Mouse (Mus musculus) embryonic stem cell, embryonic (primary cell): ENCODE data around the gene Mynn.

ENCODE experiments used
- CTCF ChIA-PET, 4 experiments: fragments of 300-600 bp in 2 of 4; fragments of 350-600 bp in 2 of 4; sonication (Branson Sonifier 250); formaldehyde crosslinking; loops; one replicate each; lab custom pipeline; 2022; ENCODE audit warnings: inconsistent platforms in 2 of 4; lab: Charles Lee
- POLR2A ChIA-PET, 4 experiments: fragments of 300-600 bp in 2 of 4; fragments of 350-600 bp in 2 of 4; sonication (Branson Sonifier 250); formaldehyde crosslinking; loops; one replicate each; lab custom pipeline; 2022; ENCODE audit warnings: antibody characterized with exemption in 4 of 4, inconsistent platforms in 1 of 4; lab: Charles Lee

The Mynn gene

GRCm38 (mm10) chr3:30603256-30603655, 1.4 kb downstream of the Mynn start:
- ChIA-PET CTCF (interaction anchor here in 3 of 4 experiments (1.0 to 1.8 kb wide), 4 partner anchors 10 to 453 kb away, joined by 3 to 7 read pairs (median 5); no protein-coding TSS in a partner anchor), POLR2A (interaction anchor here (0.6 to 6.6 kb wide), 23 partner anchors 8 to 413 kb away, joined by 3 to 80 read pairs (median 8); partner anchors contain the start of genes Lrrc34 (in 3 of the 4) and Sec62 (in 1 of the 4))

- POLR2A ChIA-PET = interaction anchor here in 2 of 4 experiments (1.6 to 5.4 kb wide), 2 partner anchors 13 to 69 kb away, joined by 4 to 70 read pairs; no protein-coding TSS in a partner anchor
- CTCF ChIA-PET = interaction anchor here in 1 of 4 experiments (0.6 kb wide), 1 partner anchor 105 kb away, joined by 3 read pairs; no protein-coding TSS in a partner anchor
Observed at GRCm38 (mm10) chr3:30608999-30609398, 7.1 kb downstream of the Mynn start.

GRCm38 (mm10) chr3:30610930-30611329, 9.1 kb downstream of the Mynn start:
- ChIA-PET CTCF (interaction anchor here in 1 of 4 experiments (2.5 kb wide), 1 partner anchor 114 kb away, joined by 6 read pairs; no protein-coding TSS in a partner anchor), POLR2A (interaction anchor here (0.7 to 7.1 kb wide), 14 partner anchors 9 to 114 kb away, joined by 3 to 70 read pairs (median 4); partner anchors contain the start of genes Mynn (in 3 of the 4), Actrt3 (in 2 of the 4) and Lrrc34 (in 2 of the 4))

- ChIA-PET POLR2A (interaction anchor here (0.7 to 7.8 kb wide), 25 partner anchors 9 to 244 kb away, joined by 3 to 80 read pairs (median 5); partner anchors contain the start of genes Lrrc34 (in 3 of the 4), Lrriq4 (in 2 of the 4), Mynn (in 2 of the 4) and Sec62 (in 1 of the 4)), CTCF (interaction anchor here in 1 of 4 experiments (0.9 to 1.5 kb wide), 2 partner anchors 14 to 105 kb away, joined by 4 to 5 read pairs; no protein-coding TSS in a partner anchor)
Observed at GRCm38 (mm10) chr3:30620132-30620531, 18.3 kb downstream of the Mynn start.

- ChIA-PET POLR2A (interaction anchor here (0.6 to 4.6 kb wide), 16 partner anchors 10 to 92 kb away, joined by 3 to 28 read pairs (median 5); partner anchors contain the start of genes Lrrc34 (in 3 of the 4) and Lrriq4 (in 2 of the 4)), CTCF (interaction anchor here in 3 of 4 experiments (0.6 to 4.8 kb wide), 14 partner anchors 11 to 312 kb away, joined by 3 to 24 read pairs (median 4); partner anchors contain the start of gene Lrrc34 (in 2 of the 3))
Observed at GRCm38 (mm10) chr3:30633681-30634080, 31.8 kb downstream of the Mynn start.

GRCm38 (mm10) chr3:30635629-30636028, 33.8 kb downstream of the Mynn start:
- ChIA-PET POLR2A (interaction anchor here in 3 of 4 experiments (1.1 to 2.3 kb wide), 7 partner anchors 11 to 87 kb away, joined by 3 to 19 read pairs (median 6); partner anchors contain the start of gene Lrrc34 (in 3 of the 3)), CTCF (interaction anchor here in 2 of 4 experiments (1.2 to 4.8 kb wide), 2 partner anchors 89 kb away, joined by 3 to 24 read pairs; no protein-coding TSS in a partner anchor)

- ChIA-PET POLR2A (interaction anchor here in 3 of 4 experiments (0.6 to 7.5 kb wide), 12 partner anchors 10 to 150 kb away, joined by 3 to 80 read pairs (median 4); no protein-coding TSS in a partner anchor), CTCF (interaction anchor here in 1 of 4 experiments (1.2 kb wide), 1 partner anchor 10 kb away, joined by 3 read pairs; no protein-coding TSS in a partner anchor)
Observed at GRCm38 (mm10) chr3:30644207-30644606, 42.3 kb downstream of the Mynn start, which contains the start of gene Lrriq4. Gene Lrriq4 (plus strand): TSS chr3:30644507.

- ChIA-PET CTCF (interaction anchor here in 3 of 4 experiments (0.6 to 2.3 kb wide), 6 partner anchors 12 to 1660 kb away, joined by 3 to 10 read pairs (median 5); no protein-coding TSS in a partner anchor), POLR2A (interaction anchor here (0.8 to 7.5 kb wide), 56 partner anchors 9 to 370 kb away, joined by 3 to 80 read pairs (median 8); partner anchors contain the start of genes Lrrc31 (in 3 of the 4), Mynn (in 3 of the 4), Actrt3 (in 1 of the 4) and Gpr160 (in 1 of the 4))
Observed at GRCm38 (mm10) chr3:30646761-30647160, 44.9 kb downstream of the Mynn start.

GRCm38 (mm10) chr3:30647440-30648090, 45.7 kb downstream of the Mynn start, which contains the start of gene Lrrc34:
Gene Lrrc34 (minus strand): TSS chr3:30647869.
- POLR2A ChIA-PET = interaction anchor here (0.5 to 7.5 kb wide), 96 partner anchors 8 to 492 kb away, joined by 3 to 80 read pairs (median 4); partner anchors contain the start of genes Mynn (in 3 of the 4), Lrrc31 (in 2 of the 4), Actrt3 (in 1 of the 4) and Gpr160 (in 1 of the 4)

GRCm38 (mm10) chr3:30648466-30648865, 46.6 kb downstream of the Mynn start:
- POLR2A ChIA-PET = interaction anchor here (0.6 to 7.5 kb wide), 43 partner anchors 9 to 355 kb away, joined by 3 to 80 read pairs (median 8); partner anchors contain the start of genes Mynn (in 3 of the 4), Actrt3 (in 1 of the 4), Gpr160 (in 1 of the 4) and Lrrc31 (in 1 of the 4)
- CTCF ChIA-PET = interaction anchor here in 2 of 4 experiments (1.2 to 1.8 kb wide), 4 partner anchors 10 to 76 kb away, joined by 3 to 10 read pairs (median 6); no protein-coding TSS in a partner anchor

More at GRCm38 (mm10) chr3:30647440-30648090, 45.7 kb downstream of the Mynn start, which contains the start of gene Lrrc34:
- CTCF ChIA-PET = interaction anchor here in 3 of 4 experiments (0.6 to 2.3 kb wide), 11 partner anchors 10 to 1659 kb away, joined by 3 to 10 read pairs (median 4); no protein-coding TSS in a partner anchor

- CTCF ChIA-PET = interaction anchor here in 2 of 4 experiments (0.7 to 2.4 kb wide), 10 partner anchors 16 to 75 kb away, joined by 3 to 14 read pairs (median 4); partner anchors contain the start of gene Mynn (in 1 of the 2)
- POLR2A ChIA-PET = interaction anchor here (0.8 to 7.5 kb wide), 28 partner anchors 8 to 143 kb away, joined by 3 to 80 read pairs (median 4); partner anchors contain the start of genes Lrrc31 (in 1 of the 4) and Mynn (in 1 of the 4)
Observed at GRCm38 (mm10) chr3:30650062-30650841, 48.4 kb downstream of the Mynn start.

GRCm38 (mm10) chr3:30655937-30656336, 54.1 kb downstream of the Mynn start:
- ChIA-PET POLR2A (interaction anchor here (0.6 to 6.8 kb wide), 14 partner anchors 8 to 114 kb away, joined by 3 to 79 read pairs (median 4); partner anchors contain the start of genes Lrrc34 (in 2 of the 4) and Lrriq4 (in 2 of the 4)), CTCF (interaction anchor here in 2 of 4 experiments (1.3 to 1.6 kb wide), 2 partner anchors 64 to 69 kb away, joined by 3 read pairs; no protein-coding TSS in a partner anchor)

- CTCF ChIA-PET = interaction anchor here in 1 of 4 experiments (1.0 kb wide), 1 partner anchor 11 kb away, joined by 4 read pairs; the partner anchor contains the start of gene Lrrc34
- POLR2A ChIA-PET = interaction anchor here (0.7 to 6.8 kb wide), 31 partner anchors 8 to 136 kb away, joined by 3 to 79 read pairs (median 4); partner anchors contain the start of genes Lrrc34 (in 3 of the 4), Mynn (in 2 of the 4) and Lrriq4 (in 1 of the 4)
Observed at GRCm38 (mm10) chr3:30658486-30658885, 56.6 kb downstream of the Mynn start.
